In genomic region chr7:113626734-113627133, GRCm38 (mm10) we compare ENCODE assay signal across 27 mouse cellular contexts.
"Had no signal": no experiment of that assay in that cellular context is flagged by ENCODE, and none has a peak within 500 bp of the region (broad histone marks: within the 10 kb centered on the region; RNA-seq: fewer than 3 reads in every experiment).

No protein-coding gene starts in this region.

- H3K9me3 ChIP-seq: hindbrain, embryonic 10.5 days; hindbrain, embryonic 12.5 days; intestine, embryonic 15.5 days; kidney, embryonic 15.5 days; limb, embryonic 15.5 days; liver, embryonic 12.5 days had no signal

- H3K36me3 ChIP-seq: hindbrain, embryonic 10.5 days; hindbrain, embryonic 12.5 days; intestine, embryonic 15.5 days; kidney, embryonic 15.5 days; limb, embryonic 13.5 days; limb, embryonic 15.5 days; liver, embryonic 12.5 days had no signal

- H3K9ac ChIP-seq: hindbrain, embryonic 12.5 days; hindbrain, embryonic 14.5 days; intestine, embryonic 15.5 days; kidney, embryonic 15.5 days; limb, embryonic 13.5 days; limb, embryonic 15.5 days; liver, embryonic 12.5 days; liver, embryonic 14.5 days had no signal

- ATAC-seq: forebrain, embryonic 16.5 days; hindbrain, embryonic 16.5 days; inflammation-experienced regulatory T-cells, adult 6 months; intestine, embryonic 15.5 days; intestine, postnatal 0 days; liver, embryonic 12.5 days had no signal

- H3K4me1 ChIP-seq: hindbrain, embryonic 12.5 days; intestine, embryonic 15.5 days; limb, embryonic 13.5 days; limb, embryonic 15.5 days; liver, embryonic 12.5 days had no signal

- H3K4me2 ChIP-seq: heart, embryonic 11.5 days; hindbrain, embryonic 12.5 days; hindbrain, embryonic 14.5 days; intestine, embryonic 15.5 days; kidney, embryonic 15.5 days; limb, embryonic 13.5 days; limb, embryonic 15.5 days; liver, embryonic 12.5 days had no signal

- H3K27me3 ChIP-seq: hindbrain, embryonic 12.5 days; intestine, embryonic 15.5 days; kidney, embryonic 15.5 days; limb, embryonic 13.5 days; limb, embryonic 15.5 days; liver, embryonic 12.5 days had no signal

- H3K4me3 ChIP-seq: gastrocnemius, adult 2 months; hindbrain, embryonic 10.5 days; hindbrain, embryonic 12.5 days; intestine, embryonic 15.5 days; kidney, embryonic 15.5 days; limb, embryonic 13.5 days; limb, embryonic 15.5 days; liver, embryonic 12.5 days had no signal

- DNase-seq: gastrocnemius, adult 2 months; gastrocnemius, postnatal 10 days; gastrocnemius, postnatal 25 days; heart, postnatal 4 days; kidney, adult 18-20 months; kidney, adult 8-10 months; kidney, postnatal 14 days; kidney, postnatal 36 days; layer of hippocampus, adult 9-11 months; layer of hippocampus, postnatal 36 days; left cerebral cortex, postnatal 4 days; lung, adult 18-20 months had no signal

- H3K27ac ChIP-seq: gastrocnemius, adult 2 months; hindbrain, embryonic 10.5 days; hindbrain, embryonic 12.5 days; hindbrain, embryonic 14.5 days; intestine, embryonic 15.5 days; kidney, embryonic 15.5 days; kidney, postnatal 0 days; limb, embryonic 13.5 days; limb, embryonic 15.5 days; liver, embryonic 12.5 days; liver, embryonic 14.5 days had no signal
